20 mouse cellular contexts compared by ENCODE assay signal in genomic region chr15:74201831-74202230, GRCm38 (mm10).
DNase-seq lines count a peak whose midpoint lies in the region; ATAC-seq and TF ChIP-seq lines count a peak whose summit lies in the region.
"Had no signal": no experiment of that assay in that cellular context is flagged by ENCODE, and none has a peak within 500 bp of the region (broad histone marks: within the 10 kb centered on the region; RNA-seq: fewer than 3 reads in every experiment).

No protein-coding gene starts in this region.

- H3K79me3 ChIP-seq in C2C12 (ENCODE audit: low read depth), result no peaks in the 10 kb centered on the region

- no peaks in the 10 kb centered on the region for H3K27me3 ChIP-seq in C2C12 (ENCODE audit: control insufficient read depth, insufficient read depth, insufficient read length)
- no peaks in the 10 kb centered on the region for H3K27me3 ChIP-seq in stomach, embryonic 15.5 days (replicated peaks)
- no peaks in the 10 kb centered on the region for H3K27me3 ChIP-seq in liver, postnatal 0 days (ENCODE audit: insufficient read depth, low read length)
- H3K27me3 ChIP-seq: CH12.LX; embryonic facial prominence, embryonic 15.5 days; forebrain, embryonic 15.5 days; hindbrain, embryonic 12.5 days had no signal

- peak; percentile 57; the same call in 1 of the 2 replicates for ATAC-seq in stomach, embryonic 15.5 days (ENCODE audit: insufficient read depth, low FRiP score, low read depth)
- ATAC-seq in liver, postnatal 0 days, result no peak
- ATAC-seq: forebrain, embryonic 15.5 days; hindbrain, embryonic 16.5 days had no signal

- H3K4me1 ChIP-seq in stomach, embryonic 15.5 days, result no peaks in the 10 kb centered on the region
- H3K4me1 ChIP-seq in liver, postnatal 0 days (ENCODE audit: insufficient read depth), result no peaks in the 10 kb centered on the region

- TF ChIP-seq CTCF in C2C12 (IDR thresholded peaks at IDR 0.05; ENCODE audit: control insufficient read depth, insufficient read depth, insufficient read length), result no peak
- TF ChIP-seq CTCF in liver, postnatal 0 days (IDR thresholded peaks at IDR 0.05; ENCODE audit: low read depth), result no peak

- H3K79me2 ChIP-seq in C2C12 (ENCODE audit: control insufficient read depth, insufficient read depth), result no peaks in the 10 kb centered on the region

- H3ac ChIP-seq in C2C12 (ENCODE audit: control insufficient read depth, insufficient read length, low read depth), result no peak overlapping the region

- no peak overlapping the region for H3K4me2 ChIP-seq in stomach, embryonic 15.5 days
- no peak overlapping the region for H3K4me2 ChIP-seq in liver, postnatal 0 days (ENCODE audit: low read depth, low read length)
- H3K4me2 ChIP-seq: embryonic facial prominence, embryonic 15.5 days; forebrain, embryonic 15.5 days; heart, embryonic 13.5 days; hindbrain, embryonic 12.5 days had no signal

- no peak overlapping the region for H3K27ac ChIP-seq in stomach, embryonic 15.5 days
- H3K27ac ChIP-seq in liver, postnatal 0 days (ENCODE audit: low read depth), result no peak overlapping the region
- H3K27ac ChIP-seq: embryonic facial prominence, embryonic 15.5 days; forebrain, embryonic 15.5 days; heart, embryonic 13.5 days; hindbrain, embryonic 12.5 days had no signal

- H3K9ac ChIP-seq in stomach, embryonic 15.5 days, result no peak overlapping the region
- H3K9ac ChIP-seq in liver, postnatal 0 days (replicated peaks), result no peak overlapping the region
- H3K9ac ChIP-seq: embryonic facial prominence, embryonic 15.5 days; forebrain, embryonic 15.5 days; heart, embryonic 13.5 days; hindbrain, embryonic 12.5 days had no signal

- 73% methylated on average over 1 of the region's 1 CpGs for WGBS in stomach, embryonic 15.5 days
- 50% methylated on average over 1 of the region's 1 CpGs for WGBS in liver, postnatal 0 days (ENCODE audit: insufficient replicate concordance)

- no peaks in the 10 kb centered on the region for H3K9me3 ChIP-seq in stomach, embryonic 15.5 days
- no peaks in the 10 kb centered on the region for H3K9me3 ChIP-seq in liver, postnatal 0 days (ENCODE audit: low read length)
- H3K9me3 ChIP-seq: embryonic facial prominence, embryonic 15.5 days; forebrain, embryonic 15.5 days; heart, embryonic 13.5 days; hindbrain, embryonic 12.5 days had no signal

- no peak for TF ChIP-seq EP300 in liver, postnatal 0 days (IDR thresholded peaks at IDR 0.05; ENCODE audit: low read depth)

- DNase-seq in urinary bladder, postnatal 14 days (ENCODE audit: low spot score), result peak; percentile 52
- DNase-seq in urinary bladder, postnatal 4 days (ENCODE audit: low spot score in 2 of 2), result no peak
- no peak for DNase-seq in thymus, postnatal 10 days (ENCODE audit: low spot score in 2 of 2)
- no peak for DNase-seq in liver, postnatal 0 days
- no peak for DNase-seq in kidney, adult 18-20 months
- DNase-seq: adrenal gland, adult 2 months; adrenal gland, postnatal 25 days; cerebellum, adult 2 months; cerebellum, postnatal 14 days; embryo, embryonic 11 days; gastrocnemius, postnatal 36 days; heart, postnatal 4 days had no signal

- H3K4me3 ChIP-seq in C2C12 (ENCODE audit: insufficient read depth, poor library complexity, severe bottlenecking), result no peak overlapping the region
- no peak overlapping the region for H3K4me3 ChIP-seq in stomach, embryonic 15.5 days (replicated peaks)
- no peak overlapping the region for H3K4me3 ChIP-seq in liver, postnatal 0 days (ENCODE audit: low read depth, low read length)
- H3K4me3 ChIP-seq: embryonic facial prominence, embryonic 15.5 days; forebrain, embryonic 15.5 days; heart, embryonic 13.5 days; hindbrain, embryonic 12.5 days had no signal

- no peaks in the 10 kb centered on the region for H3K36me3 ChIP-seq in C2C12 (ENCODE audit: control insufficient read depth, insufficient read depth)
- H3K36me3 ChIP-seq in stomach, embryonic 15.5 days, result no peaks in the 10 kb centered on the region
- H3K36me3 ChIP-seq in liver, postnatal 0 days (replicated peaks; ENCODE audit: insufficient read depth, low read length), result no peaks in the 10 kb centered on the region
- H3K36me3 ChIP-seq: embryonic facial prominence, embryonic 15.5 days; forebrain, embryonic 15.5 days; heart, embryonic 13.5 days; hindbrain, embryonic 12.5 days had no signal

TF ChIP-seq in C2C12, 6 proteins besides CTCF, POLR2A, EP300 and RAD21:
- no peak for TF ChIP-seq USF1 (IDR thresholded peaks at IDR 0.05; ENCODE audit: low read depth)
- TF ChIP-seq FOSL1 (IDR thresholded peaks at IDR 0.05; ENCODE audit: insufficient read depth, low read length, poor library complexity, severe bottlenecking), result peak; percentile 55
TF ChIP-seq in C2C12: peak in this region for 1.
